In genomic region chr7:71216808-71217207, GRCm38 (mm10) we compare ENCODE assay signal across 10 mouse cellular contexts.
DNase-seq lines count a peak whose midpoint lies in the region; ATAC-seq and TF ChIP-seq lines count a peak whose summit lies in the region.
"Had no signal": no experiment of that assay in that cellular context is flagged by ENCODE, and none has a peak within 500 bp of the region (broad histone marks: within the 10 kb centered on the region; RNA-seq: fewer than 3 reads in every experiment).

No protein-coding gene starts in this region.

- no peak overlapping the region for H3K4me2 ChIP-seq in lung, embryonic 14.5 days
- H3K4me2 ChIP-seq in intestine, embryonic 16.5 days (ENCODE audit: low read depth, low read length): no peak overlapping the region
- H3K4me2 ChIP-seq: embryonic facial prominence, embryonic 15.5 days; liver, embryonic 15.5 days had no signal

- H3K27ac ChIP-seq in heart, embryonic 10.5 days: no peak overlapping the region
- peak overlapping the region; percentile 65 for H3K27ac ChIP-seq in lung, embryonic 14.5 days (ENCODE audit: low read depth)
- no peak overlapping the region for H3K27ac ChIP-seq in intestine, embryonic 16.5 days (ENCODE audit: low read length)
- H3K27ac ChIP-seq: embryonic facial prominence, embryonic 15.5 days; liver, embryonic 15.5 days had no signal

- 18% methylated on average over 2 of the region's 2 CpGs for WGBS in heart, embryonic 10.5 days
- 9% methylated on average over 2 of the region's 2 CpGs for WGBS in lung, embryonic 14.5 days
- WGBS in intestine, embryonic 16.5 days: 27% methylated on average over 2 of the region's 2 CpGs

- peak; percentile 75 to 81 for DNase-seq in heart, adult 18-20 months
- DNase-seq in heart, embryonic 10.5 days (ENCODE audit: low spot score): no peak
- peak; percentile 39 for DNase-seq in adrenal gland, adult 8-10 months
- DNase-seq in heart, postnatal 14 days: peak; percentile 49 to 64
- peak; percentile 93 for DNase-seq in lung, embryonic 14.5 days
- no peak for DNase-seq in thymus, postnatal 4 days
- no peak for DNase-seq in thymus, postnatal 0 days (ENCODE audit: low spot score)

- H3K9me3 ChIP-seq in heart, embryonic 10.5 days: no peaks in the 10 kb centered on the region
- no peaks in the 10 kb centered on the region for H3K9me3 ChIP-seq in lung, embryonic 14.5 days (ENCODE audit: low read depth, low read length)
- no peaks in the 10 kb centered on the region for H3K9me3 ChIP-seq in intestine, embryonic 16.5 days (ENCODE audit: control insufficient read depth, low read length)
- H3K9me3 ChIP-seq: embryonic facial prominence, embryonic 15.5 days; liver, embryonic 15.5 days had no signal

- intact Hi-C loops in heart, postnatal 14 days (cut with DNase I): no loop called here

- H3K27me3 ChIP-seq in heart, embryonic 10.5 days (ENCODE audit: insufficient read depth, poor library complexity, severe bottlenecking): no peaks in the 10 kb centered on the region
- H3K27me3 ChIP-seq in lung, embryonic 14.5 days (ENCODE audit: insufficient read depth, low read length): no peaks in the 10 kb centered on the region
- H3K27me3 ChIP-seq in intestine, embryonic 16.5 days (replicated peaks; ENCODE audit: control insufficient read depth, insufficient read depth, low read length): no peaks in the 10 kb centered on the region
- H3K27me3 ChIP-seq: embryonic facial prominence, embryonic 15.5 days; liver, embryonic 15.5 days had no signal

- no peak overlapping the region for H3K4me3 ChIP-seq in heart, embryonic 10.5 days
- no peak overlapping the region for H3K4me3 ChIP-seq in lung, embryonic 14.5 days (ENCODE audit: low read depth, low read length)
- no peak overlapping the region for H3K4me3 ChIP-seq in intestine, embryonic 16.5 days (ENCODE audit: low read length)
- H3K4me3 ChIP-seq: embryonic facial prominence, embryonic 15.5 days; liver, embryonic 15.5 days had no signal

- no peaks in the 10 kb centered on the region for H3K4me1 ChIP-seq in heart, embryonic 10.5 days
- H3K4me1 ChIP-seq in lung, embryonic 14.5 days (ENCODE audit: insufficient read depth): peaks cover 4% of the 10 kb centered on the region
- peaks cover 3% of the 10 kb centered on the region; the same call in 1 of the 2 replicates for H3K4me1 ChIP-seq in intestine, embryonic 16.5 days (ENCODE audit: control insufficient read depth, insufficient read depth, low read length)
- H3K4me1 ChIP-seq: embryonic facial prominence, embryonic 15.5 days; liver, embryonic 15.5 days had no signal

- H3K36me3 ChIP-seq in heart, embryonic 10.5 days: no peaks in the 10 kb centered on the region
- H3K36me3 ChIP-seq in lung, embryonic 14.5 days (ENCODE audit: insufficient read depth): no peaks in the 10 kb centered on the region
- no peaks in the 10 kb centered on the region for H3K36me3 ChIP-seq in intestine, embryonic 16.5 days (ENCODE audit: control insufficient read depth, insufficient read depth, low read length)
- H3K36me3 ChIP-seq: embryonic facial prominence, embryonic 15.5 days; liver, embryonic 15.5 days had no signal

- TF ChIP-seq CTCF in lung, embryonic 14.5 days (IDR thresholded peaks at IDR 0.05; ENCODE audit: low read depth): no peak

- peak; percentile 80 for ATAC-seq in lung, embryonic 14.5 days (ENCODE audit: insufficient read depth)
- no peak for ATAC-seq in intestine, embryonic 16.5 days

- no peak overlapping the region for H3K9ac ChIP-seq in lung, embryonic 14.5 days
- no peak overlapping the region for H3K9ac ChIP-seq in intestine, embryonic 16.5 days (ENCODE audit: low read depth, low read length)
- H3K9ac ChIP-seq: embryonic facial prominence, embryonic 15.5 days; liver, embryonic 15.5 days had no signal

Comparison
In these comparisons a context has a peak if more than half of its experiments do, and no peak if none do; other contexts are left out.
1. DNase-seq: peak in heart, adult 18-20 months (2 of 2), adrenal gland, adult 8-10 months (single experiment), heart, postnatal 14 days (2 of 2) and lung, embryonic 14.5 days (single experiment); none in heart, embryonic 10.5 days (single experiment), thymus, postnatal 4 days (single experiment) and thymus, postnatal 0 days (single experiment).